Mouse (Mus musculus) liver, postnatal 0 days (tissue): ENCODE results near the gene Sirpb1a. TPM values are rescaled to one million over a fixed set of nuclear protein-coding genes. Genes with fewer than 3 reads are reported as not detected.
"Not testable (repeated sequence)": the region's sequence is repeated elsewhere in the genome, so short reads cannot be mapped to it uniquely, and the experiment has no call there.

ENCODE experiments used
- ATAC-seq: fragments of 200-750 bp; cut with Nextera tagmentation; 2 replicates; pipeline ENCODE4 v1.8.0; 2017; ENCODE audit warnings: mild to moderate bottlenecking, moderate library complexity
- DNase-seq: peaks from one replicate; pipeline ENCODE4 v3.0.0-alpha.2; 2016
- H3K27ac ChIP-seq: fragments of 300-500 bp; sonication (generic); 2 replicates; pipeline ENCODE4 v1.5.1; 2014; ENCODE audit warnings: antibody characterized with exemption, moderate library complexity, mild to moderate bottlenecking, low read depth
- H3K27me3 ChIP-seq: fragments of 300-500 bp; sonication (generic); 2 replicates; pipeline ENCODE4 v1.6.1; 2014; ENCODE audit warnings: low read length, control low read depth, mixed read lengths; ENCODE audit not compliant: insufficient read depth
- H3K36me3 ChIP-seq: fragments of 300-500 bp; sonication (generic); replicated peaks from 2 replicates; pipeline ENCODE4 v1.6.1; 2014; ENCODE audit warnings: mild to moderate bottlenecking, control low read depth, low read length, moderate library complexity, mixed read lengths; ENCODE audit not compliant: insufficient read depth
- H3K4me1 ChIP-seq: fragments of 300-500 bp; sonication (generic); 2 replicates; pipeline ENCODE4 v1.6.1; 2014; ENCODE audit warnings: antibody characterized with exemption, mild to moderate bottlenecking, control low read depth; ENCODE audit not compliant: insufficient read depth
- H3K4me2 ChIP-seq: fragments of 300-500 bp; sonication (generic); 2 replicates; pipeline ENCODE4 v1.6.1; 2014; ENCODE audit warnings: low read depth, mild to moderate bottlenecking, low read length, moderate library complexity, mixed read lengths
- H3K4me3 ChIP-seq: fragments of 300-500 bp; sonication (generic); 2 replicates; pipeline ENCODE4 v1.5.1; 2014; ENCODE audit warnings: low read depth, low read length
- H3K9ac ChIP-seq: fragments of 300-500 bp; sonication (generic); replicated peaks from 2 replicates; pipeline ENCODE4 v1.6.1; 2014; ENCODE audit warnings: mild to moderate bottlenecking, moderate library complexity
- H3K9me3 ChIP-seq: fragments of 300-500 bp; sonication (generic); 2 replicates; pipeline ENCODE4 v1.6.1; 2016; ENCODE audit warnings: mild to moderate bottlenecking, control low read depth, low read length, mixed read lengths
- CTCF ChIP-seq: sonication (generic); IDR thresholded peaks from 2 replicates; pipeline ENCODE4 v1.5.1; 2016; ENCODE audit warnings: antibody characterized with exemption, low read depth
- EP300 ChIP-seq: IDR thresholded peaks from 2 replicates; pipeline ENCODE4 v1.6.1; 2016; ENCODE audit warnings: antibody characterized with exemption, low read depth, mild to moderate bottlenecking
- WGBS: fragments of 180-500 bp; shearing (Covaris S2); extraction: QIAGEN DNeasy Blood & Tissue Kit; methylation state at CpG from one replicate; pipeline ENCODE4 v1.1.7; 2014; ENCODE audit not compliant: insufficient replicate concordance; 5-methylcytosine and 5-hydroxymethylcytosine counted together
- polyA plus RNA-seq: library from polyadenylated mRNA; unstranded; fragments of >200 nt; fragmentation: Nextera tagmentation; extraction: Ambion mirVana; gene quantifications from 2 replicates; pipeline ENCODE4 v1.2.1, GENCODE M21; 2015

The Sirpb1a gene
- polyA plus RNA-seq = 0.15 and 0.22 TPM in 2 replicates

GRCm38 (mm10) chr3:15426447-15426846 is at the start of gene Sirpb1a:
Gene Sirpb1a (minus strand): TSS chr3:15426520.
- WGBS = 74% methylated on average over 1 of the region's 1 CpGs
- H3K27me3 ChIP-seq, H3K9me3 ChIP-seq, H3K36me3 ChIP-seq, H3K4me3 ChIP-seq, ATAC-seq, H3K4me2 ChIP-seq, H3K4me1 ChIP-seq, H3K27ac ChIP-seq, DNase-seq, H3K9ac ChIP-seq: not testable (repeated sequence)

GRCm38 (mm10) chr3:15474831-15475230 is 48.5 kb upstream of the Sirpb1a start:
- not testable (repeated sequence) for H3K9ac ChIP-seq, ATAC-seq, H3K9me3 ChIP-seq, H3K27me3 ChIP-seq, H3K4me2 ChIP-seq, H3K4me1 ChIP-seq, H3K4me3 ChIP-seq, H3K36me3 ChIP-seq, H3K27ac ChIP-seq, DNase-seq
- WGBS = 80% methylated on average over 1 of the region's 2 CpGs

- H3K4me1 ChIP-seq = not testable (repeated sequence)
Observed at GRCm38 (mm10) chr3:15470158-15470557, 43.8 kb upstream of the Sirpb1a start.

GRCm38 (mm10) chr3:15443936-15444335 is 17.6 kb upstream of the Sirpb1a start:
- H3K9ac ChIP-seq, ATAC-seq, H3K27ac ChIP-seq, H3K4me2 ChIP-seq, H3K36me3 ChIP-seq, H3K4me3 ChIP-seq, H3K9me3 ChIP-seq, DNase-seq, H3K27me3 ChIP-seq, H3K4me1 ChIP-seq: not testable (repeated sequence)
- 45% methylated on average over 1 of the region's 1 CpGs for WGBS

More at GRCm38 (mm10) chr3:15470158-15470557, 43.8 kb upstream of the Sirpb1a start:
- H3K4me2 ChIP-seq, H3K4me3 ChIP-seq, H3K9ac ChIP-seq, H3K27me3 ChIP-seq, H3K9me3 ChIP-seq, H3K27ac ChIP-seq, H3K36me3 ChIP-seq, DNase-seq, ATAC-seq: not testable (repeated sequence)
- 20% methylated on average over 1 of the region's 3 CpGs for WGBS

GRCm38 (mm10) chr3:15439844-15440243 is 13.5 kb upstream of the Sirpb1a start:
- not testable (repeated sequence) for H3K4me2 ChIP-seq, H3K4me3 ChIP-seq, H3K36me3 ChIP-seq, H3K4me1 ChIP-seq, H3K9me3 ChIP-seq, ATAC-seq, DNase-seq, H3K27ac ChIP-seq, H3K27me3 ChIP-seq, H3K9ac ChIP-seq
- 50% methylated on average over 1 of the region's 1 CpGs for WGBS

- Histone ChIP-seq H3K9me3 (no peaks in the 10 kb centered on the region), H3K9ac (no peak overlapping the region), H3K27ac (no peak overlapping the region), H3K4me2 (no peak overlapping the region), H3K4me3 (no peak overlapping the region), H3K4me1 (no peaks in the 10 kb centered on the region), H3K36me3 (no peaks in the 10 kb centered on the region), H3K27me3 (no peaks in the 10 kb centered on the region)
- peak; percentile 70 for ATAC-seq
- TF ChIP-seq EP300 = no peak
- no peak for TF ChIP-seq CTCF
- 33% methylated on average over 1 of the region's 1 CpGs for WGBS
- DNase-seq = no peak
Observed at GRCm38 (mm10) chr3:15427917-15428316, 1.6 kb upstream of the Sirpb1a start.

GRCm38 (mm10) chr3:15355690-15356089 is 70.6 kb downstream of the Sirpb1a start:
- not testable (repeated sequence) for H3K4me3 ChIP-seq, DNase-seq, H3K36me3 ChIP-seq, H3K9me3 ChIP-seq, H3K9ac ChIP-seq, H3K27me3 ChIP-seq, H3K27ac ChIP-seq, H3K4me2 ChIP-seq, H3K4me1 ChIP-seq, ATAC-seq
- 61% methylated on average over 3 of the region's 3 CpGs for WGBS

GRCm38 (mm10) chr3:15350318-15350717 is 76.0 kb downstream of the Sirpb1a start:
- H3K9ac ChIP-seq, H3K4me3 ChIP-seq, H3K4me1 ChIP-seq, H3K27me3 ChIP-seq, H3K4me2 ChIP-seq, H3K36me3 ChIP-seq, ATAC-seq, H3K9me3 ChIP-seq, H3K27ac ChIP-seq, DNase-seq: not testable (repeated sequence)
- 73% methylated on average over 1 of the region's 2 CpGs for WGBS

- H3K4me2 ChIP-seq, H3K4me3 ChIP-seq, H3K36me3 ChIP-seq, ATAC-seq, H3K4me1 ChIP-seq, H3K27me3 ChIP-seq, DNase-seq, H3K9me3 ChIP-seq, H3K27ac ChIP-seq, H3K9ac ChIP-seq: not testable (repeated sequence)
- 36% methylated on average over 3 of the region's 3 CpGs for WGBS
Observed at GRCm38 (mm10) chr3:15345606-15346005, 80.7 kb downstream of the Sirpb1a start.
